Mouse (Mus musculus) G1E (cell line): ENCODE results near the gene Rcan2. TPM values are rescaled to one million over a fixed set of nuclear protein-coding genes. Genes with fewer than 3 reads are reported as not detected.

Experiments
- ATAC-seq: 2 replicates; pipeline ENCODE4 v1.8.0; 2016; ENCODE audit warnings: mild to moderate bottlenecking; ENCODE audit not compliant: insufficient number of reproducible peaks, poor library complexity, low FRiP score, severe bottlenecking; ENCODE audit errors: extremely low read depth
- DNase-seq: peaks from one replicate; pipeline ENCODE4 v3.0.0; 2012; ENCODE audit warnings: low spot score
- H3K27me3 ChIP-seq: 2 replicates; pipeline ENCODE4 v1.6.1; 2012; ENCODE audit warnings: mild to moderate bottlenecking, low read length, inconsistent platforms; ENCODE audit not compliant: insufficient read depth
- H3K36me3 ChIP-seq: replicated peaks from 2 replicates; pipeline ENCODE3; 2012; ENCODE audit warnings: mild to moderate bottlenecking, inconsistent platforms
- H3K4me1 ChIP-seq: 2 replicates; pipeline ENCODE4 v1.6.1; 2012; ENCODE audit warnings: low read depth, low read length, inconsistent platforms, mixed read lengths; ENCODE audit not compliant: insufficient read depth
- H3K4me3 ChIP-seq: 2 replicates; pipeline ENCODE4 v1.5.1; 2012; ENCODE audit warnings: low read depth, mild to moderate bottlenecking, inconsistent platforms, low read length, moderate library complexity, mixed read lengths
- H3K9me3 ChIP-seq: replicated peaks from 2 replicates; pipeline ENCODE4 v1.6.1; 2012; ENCODE audit warnings: inconsistent platforms
- CTCF ChIP-seq: IDR thresholded peaks from 2 replicates; pipeline ENCODE4 v1.5.1; 2012; ENCODE audit warnings: low read depth, low read length, inconsistent platforms, mixed read lengths
- GATA1 ChIP-seq: IDR thresholded peaks from 2 replicates; pipeline ENCODE4 v1.6.1; 2012; ENCODE audit warnings: borderline replicate concordance, low read length, inconsistent platforms, mixed read lengths
- GATA2 ChIP-seq: IDR thresholded peaks from 2 replicates; pipeline ENCODE4 v1.6.1; 2012; ENCODE audit warnings: low read depth, low read length, inconsistent platforms, borderline replicate concordance
- POLR2AphosphoS5 ChIP-seq: IDR thresholded peaks from 2 replicates; pipeline ENCODE4 v1.6.1; 2012; ENCODE audit warnings: low read depth, low read length, inconsistent platforms; ENCODE audit not compliant: insufficient replicate concordance
- TAL1 ChIP-seq: conservative IDR thresholded peaks from 2 replicates; pipeline ENCODE4 v1.6.1; 2012; ENCODE audit warnings: low read depth, low read length, inconsistent platforms, mixed read lengths
- polyA plus RNA-seq: library from polyadenylated mRNA; stranded (reverse); fragments of >175 nt; gene quantifications from 2 replicates; pipeline ENCODE4 v1.2.3, GENCODE M21; 2012
- total RNA-seq, 2 experiments: library from RNA; stranded (forward) in 1 of 2; stranded (reverse) in 1 of 2; fragments of 200-1000 nt in 1 of 2; fragments of >200 nt in 1 of 2; fragmentation: Nextera tagmentation in 1 of 2; gene quantifications; 2 replicates each; pipeline ENCODE4 v1.2.3; 2014 to 2017

The Rcan2 gene
- total and polyA plus RNA-seq, 3 experiments = 0.11 TPM; not detected in 2

- ATAC-seq (no peak), DNase-seq (no peak)
- H3K4me1 ChIP-seq = no peaks in the 10 kb centered on the region
- no peak overlapping the region for H3K4me3 ChIP-seq
- H3K9me3 ChIP-seq = peaks cover 29% of the 10 kb centered on the region
- no peaks in the 10 kb centered on the region for H3K27me3 ChIP-seq
- no peaks in the 10 kb centered on the region for H3K36me3 ChIP-seq
- TF ChIP-seq TAL1 (no peak), CTCF (no peak)
These were observed 212.8 kb downstream of the Rcan2 start for GRCm38 (mm10) chr17:44013756-44014510.

GRCm38 (mm10) chr17:44016314-44016713 is 215.2 kb downstream of the Rcan2 start:
- Histone ChIP-seq H3K4me3 (no peak overlapping the region), H3K36me3 (no peaks in the 10 kb centered on the region), H3K27me3 (no peaks in the 10 kb centered on the region), H3K9me3 (peaks cover 29% of the 10 kb centered on the region), H3K4me1 (no peaks in the 10 kb centered on the region)
- ATAC-seq (no peak), DNase-seq (no peak)
- TF ChIP-seq CTCF = no peak
- no peak for TF ChIP-seq POLR2AphosphoS5
- no peak for TF ChIP-seq GATA1
- no peak for TF ChIP-seq GATA2
- TF ChIP-seq TAL1 = no peak

- no peaks in the 10 kb centered on the region for H3K36me3 ChIP-seq
- DNase-seq = no peak
- no peak overlapping the region for H3K4me3 ChIP-seq
- no peaks in the 10 kb centered on the region for H3K4me1 ChIP-seq
- H3K9me3 ChIP-seq = peaks cover 35% of the 10 kb centered on the region
- ATAC-seq = no peak
- TF ChIP-seq CTCF (no peak), TAL1 (no peak), POLR2AphosphoS5 (no peak), GATA2 (no peak), GATA1 (no peak)
- H3K27me3 ChIP-seq = no peaks in the 10 kb centered on the region
These were observed 219.6 kb downstream of the Rcan2 start for GRCm38 (mm10) chr17:44020707-44021220.

DNA sequence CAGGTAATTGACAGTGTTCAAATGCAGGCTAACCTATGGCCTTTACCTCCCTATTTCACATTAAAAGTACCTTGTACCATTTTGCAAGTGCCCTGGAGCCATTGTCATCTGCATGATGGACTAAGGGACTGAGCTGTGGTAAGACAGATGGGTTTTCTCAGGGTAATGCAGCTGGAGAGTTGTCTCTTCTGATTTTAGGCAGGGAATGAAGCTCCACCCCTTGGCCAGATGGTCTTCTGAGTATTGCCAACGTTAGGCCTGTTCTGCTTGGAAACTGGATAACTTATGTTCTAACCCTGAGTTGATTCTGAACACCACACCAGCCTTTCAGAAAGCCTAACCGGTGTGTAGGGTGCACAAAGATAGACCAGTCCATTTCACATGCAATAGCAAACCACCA is 222.7 kb downstream of the Rcan2 start:
- no peaks in the 10 kb centered on the region for H3K36me3 ChIP-seq
- ATAC-seq (no peak), DNase-seq (no peak)
- no peaks in the 10 kb centered on the region for H3K4me1 ChIP-seq
- no peak overlapping the region for H3K4me3 ChIP-seq
- H3K9me3 ChIP-seq = peaks cover 48% of the 10 kb centered on the region
- H3K27me3 ChIP-seq = no peaks in the 10 kb centered on the region
- TF ChIP-seq CTCF = no peak
- no peak for TF ChIP-seq TAL1
- no peak for TF ChIP-seq POLR2AphosphoS5
- TF ChIP-seq GATA2 = no peak
- no peak for TF ChIP-seq GATA1

DNA sequence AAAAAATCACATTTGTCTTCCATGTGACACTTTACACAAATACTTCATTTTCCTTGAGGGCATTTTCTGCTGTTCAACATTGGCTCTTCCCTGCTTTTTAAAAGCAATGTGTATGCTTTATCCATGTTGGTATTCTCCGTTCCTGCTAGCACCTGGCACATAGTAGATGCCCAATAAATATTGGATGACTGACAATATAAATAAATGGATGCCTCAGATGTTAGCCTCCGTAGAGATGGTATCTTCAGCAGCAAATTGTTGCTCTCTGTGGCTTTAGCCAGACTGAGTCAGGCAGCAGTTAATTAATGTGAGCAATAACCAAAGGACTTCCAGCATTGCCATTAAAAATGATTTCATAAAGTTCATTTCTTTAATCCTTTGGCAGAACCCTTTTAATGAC is 223.9 kb downstream of the Rcan2 start:
- TF ChIP-seq GATA1 = no peak
- no peak for TF ChIP-seq CTCF
- H3K36me3 ChIP-seq = no peaks in the 10 kb centered on the region
- DNase-seq = no peak
- H3K9me3 ChIP-seq = peaks cover 50% of the 10 kb centered on the region
- no peak overlapping the region for H3K4me3 ChIP-seq
- no peak for ATAC-seq
- H3K27me3 ChIP-seq = no peaks in the 10 kb centered on the region
- no peaks in the 10 kb centered on the region for H3K4me1 ChIP-seq

- ATAC-seq = no peak
- TF ChIP-seq TAL1 (no peak), GATA2 (no peak), POLR2AphosphoS5 (no peak), GATA1 (no peak), CTCF (no peak)
These were observed 224.8 kb downstream of the Rcan2 start for GRCm38 (mm10) chr17:44025935-44026334.

DNA sequence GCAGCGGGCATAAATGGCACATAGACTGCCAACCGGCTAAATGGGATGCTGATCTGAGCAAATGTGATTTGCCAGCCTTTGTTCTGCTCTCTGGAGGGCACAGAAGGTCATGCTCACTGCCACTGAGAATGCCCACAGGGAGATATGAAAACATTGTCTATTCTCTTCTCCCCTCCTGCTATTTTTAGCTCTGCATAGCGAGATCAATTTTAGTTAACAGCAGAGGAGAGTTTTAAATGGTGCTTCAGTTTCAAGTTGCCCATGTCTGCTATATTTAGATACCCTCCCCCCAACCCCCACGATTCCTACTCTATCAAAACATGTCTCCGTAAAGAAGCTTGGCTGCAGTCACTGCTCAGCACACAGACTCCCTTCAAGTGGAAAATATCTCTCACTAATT is 225.2 kb downstream of the Rcan2 start:
- Histone ChIP-seq H3K4me1 (no peaks in the 10 kb centered on the region), H3K36me3 (no peaks in the 10 kb centered on the region), H3K4me3 (no peak overlapping the region), H3K27me3 (no peaks in the 10 kb centered on the region), H3K9me3 (peaks cover 50% of the 10 kb centered on the region)
- DNase-seq = no peak
- no peak for ATAC-seq
- no peak for TF ChIP-seq GATA2
- no peak for TF ChIP-seq GATA1
- TF ChIP-seq CTCF = no peak
- no peak for TF ChIP-seq POLR2AphosphoS5
- no peak for TF ChIP-seq TAL1

More at GRCm38 (mm10) chr17:44025935-44026334, 224.8 kb downstream of the Rcan2 start:
- Histone ChIP-seq H3K9me3 (peaks cover 50% of the 10 kb centered on the region), H3K4me1 (no peaks in the 10 kb centered on the region), H3K27me3 (no peaks in the 10 kb centered on the region), H3K36me3 (no peaks in the 10 kb centered on the region), H3K4me3 (no peak overlapping the region)
- no peak for DNase-seq
